Mouse (Mus musculus): ENCODE data around the gene Rab21.

DNA sequence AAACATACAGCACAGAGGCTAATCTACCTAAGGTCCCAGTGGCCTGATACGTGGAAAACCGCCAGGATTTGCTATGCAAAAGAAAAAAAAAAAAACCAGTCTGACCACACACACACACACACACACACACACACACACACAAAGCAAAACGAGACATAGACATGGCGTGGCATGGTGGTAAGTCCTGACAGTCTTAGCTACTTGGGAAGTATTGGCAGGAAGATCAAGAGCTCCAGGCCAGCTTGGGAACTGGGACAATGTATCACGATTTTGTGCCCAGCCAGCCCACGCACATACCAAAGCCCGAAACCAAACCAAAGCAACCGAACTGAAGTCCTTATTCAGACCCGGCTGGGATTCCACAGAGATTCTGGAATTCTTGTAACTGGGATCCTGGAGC lies 18.1 kb upstream of the Rab21 start:
- TF ChIP-seq GATA1 (IDR thresholded peaks at IDR 0.05; ENCODE audit: low read length) (no peak), TAL1 (IDR thresholded peaks at IDR 0.05; ENCODE audit: low read length) (no peak)

Measured in erythroblast, embryonic 14.5 days (primary cell).